Mouse (Mus musculus) midbrain, embryonic 12.5 days (tissue): ENCODE measurements around the gene Tbx20. TPM values are rescaled to one million over a fixed set of nuclear protein-coding genes. Genes with fewer than 3 reads are reported as not detected.

Experiments used
- ATAC-seq: fragments of 200-750 bp; cut with Nextera tagmentation; 2 replicates; pipeline ENCODE4 v1.8.0; 2017; ENCODE audit warnings: low read depth, moderate TSS enrichment, moderate library complexity; ENCODE audit not compliant: low FRiP score
- H3K27ac ChIP-seq: fragments of 300-500 bp; sonication (generic); replicated peaks from 2 replicates; pipeline ENCODE4 v1.5.1; 2016; ENCODE audit warnings: mild to moderate bottlenecking
- H3K27me3 ChIP-seq: fragments of 300-500 bp; sonication (generic); 2 replicates; pipeline ENCODE4 v1.6.1; 2016; ENCODE audit warnings: mild to moderate bottlenecking
- H3K36me3 ChIP-seq: fragments of 300-500 bp; sonication (generic); 2 replicates; pipeline ENCODE4 v1.6.1; 2016
- H3K4me1 ChIP-seq: fragments of 300-500 bp; sonication (generic); 2 replicates; pipeline ENCODE4 v1.6.1; 2016
- H3K4me2 ChIP-seq: fragments of 300-500 bp; sonication (generic); replicated peaks from 2 replicates; pipeline ENCODE4 v1.6.1; 2016; ENCODE audit warnings: mild to moderate bottlenecking, moderate library complexity
- H3K4me3 ChIP-seq: fragments of 300-500 bp; sonication (generic); 2 replicates; pipeline ENCODE4 v1.5.1; 2016; ENCODE audit warnings: mild to moderate bottlenecking
- H3K9ac ChIP-seq: fragments of 300-500 bp; sonication (generic); replicated peaks from 2 replicates; pipeline ENCODE4 v1.6.1; 2016; ENCODE audit warnings: mild to moderate bottlenecking, moderate library complexity
- H3K9me3 ChIP-seq: fragments of 300-500 bp; sonication (generic); 2 replicates; pipeline ENCODE4 v1.6.1; 2016; ENCODE audit warnings: mild to moderate bottlenecking
- WGBS: fragments of 180-500 bp; shearing (Covaris S2); methylation state at CpG from one replicate; pipeline ENCODE4 v1.1.7; 2016; 5-methylcytosine and 5-hydroxymethylcytosine counted together
- polyA plus RNA-seq: library from polyadenylated mRNA; unstranded; fragments of >200 nt; fragmentation: Nextera tagmentation; extraction: Ambion mirVana; gene quantifications from 2 replicates; pipeline ENCODE4 v1.2.1, GENCODE M21; 2016

Gene Tbx20
- polyA plus RNA-seq, 1 experiment from 2014 or later, result 0.14 TPM

GRCm38 (mm10) chr9:24776487-24776886, 2.4 kb upstream of the Tbx20 start:
- ATAC-seq, result no peak

GRCm38 (mm10) chr9:24775567-24775966, 1.5 kb upstream of the Tbx20 start:
- Histone ChIP-seq H3K4me2 (no peak overlapping the region), H3K27ac (no peak overlapping the region), H3K36me3 (no peaks in the 10 kb centered on the region), H3K27me3 (peaks cover 95% of the 10 kb centered on the region), H3K4me1 (peaks cover 29% of the 10 kb centered on the region), H3K4me3 (no peak overlapping the region), H3K9me3 (no peaks in the 10 kb centered on the region), H3K9ac (no peak overlapping the region)
- no peak for ATAC-seq
- whole genome bisulfite sequencing, result 5% methylated on average over 1 of the region's 1 CpGs

More at GRCm38 (mm10) chr9:24776487-24776886, 2.4 kb upstream of the Tbx20 start:
- H3K4me1 ChIP-seq, result peaks cover 33% of the 10 kb centered on the region
- WGBS, result 0% methylated on average over 9 of the region's 9 CpGs
- no peak overlapping the region for H3K27ac ChIP-seq
- no peak overlapping the region for H3K4me3 ChIP-seq
- H3K27me3 ChIP-seq, result peaks cover 95% of the 10 kb centered on the region
- H3K36me3 ChIP-seq, result no peaks in the 10 kb centered on the region
- no peak overlapping the region for H3K9ac ChIP-seq
- no peaks in the 10 kb centered on the region for H3K9me3 ChIP-seq
- no peak overlapping the region for H3K4me2 ChIP-seq

GRCm38 (mm10) chr9:24775001-24775400, 898 bp upstream of the Tbx20 start:
- no peak for ATAC-seq
- Histone ChIP-seq H3K9ac (no peak overlapping the region), H3K9me3 (no peaks in the 10 kb centered on the region), H3K4me3 (no peak overlapping the region), H3K4me2 (no peak overlapping the region), H3K36me3 (no peaks in the 10 kb centered on the region), H3K4me1 (peaks cover 33% of the 10 kb centered on the region), H3K27me3 (peaks cover 95% of the 10 kb centered on the region), H3K27ac (no peak overlapping the region)
- under 1% methylated on average over 9 of the region's 9 CpGs for WGBS

DNA sequence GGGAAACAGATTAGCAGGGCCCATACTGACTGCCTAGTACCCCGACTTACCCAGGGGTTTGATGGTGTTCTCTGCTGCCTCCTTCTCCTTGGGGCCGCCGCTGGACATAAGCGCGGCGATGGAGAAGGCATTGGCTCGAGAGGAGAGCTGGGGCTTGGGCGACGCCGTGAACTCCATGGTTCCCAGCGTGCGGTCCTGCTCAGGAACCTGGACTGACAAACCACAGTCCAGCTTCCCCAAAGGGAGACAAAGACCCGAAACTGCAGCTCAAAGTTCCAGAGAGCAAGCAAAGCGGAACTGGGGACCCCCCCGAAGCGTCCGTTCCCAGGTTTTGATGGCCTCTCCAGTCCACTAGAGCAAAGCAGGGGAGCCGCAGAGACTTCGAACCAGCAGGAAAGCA, 434 bp downstream of the Tbx20 start:
- no peak overlapping the region for H3K9ac ChIP-seq
- H3K4me3 ChIP-seq, result peak overlapping the region; percentile 32
- no peak overlapping the region for H3K27ac ChIP-seq
- no peaks in the 10 kb centered on the region for H3K9me3 ChIP-seq
- H3K27me3 ChIP-seq, result peaks cover 92% of the 10 kb centered on the region
- no peak for ATAC-seq
- H3K4me2 ChIP-seq, result peak overlapping the region; percentile 48
- peaks cover 33% of the 10 kb centered on the region for H3K4me1 ChIP-seq
- no peaks in the 10 kb centered on the region for H3K36me3 ChIP-seq
- WGBS, result 0% methylated on average over 19 of the region's 19 CpGs

GRCm38 (mm10) chr9:24773171-24773570, 932 bp downstream of the Tbx20 start:
- no peak overlapping the region for H3K27ac ChIP-seq
- H3K9ac ChIP-seq, result no peak overlapping the region
- WGBS, result 2% methylated on average over 9 of the region's 9 CpGs
- no peak overlapping the region for H3K4me3 ChIP-seq
- peaks cover 33% of the 10 kb centered on the region for H3K4me1 ChIP-seq
- no peaks in the 10 kb centered on the region for H3K36me3 ChIP-seq
- H3K9me3 ChIP-seq, result no peaks in the 10 kb centered on the region
- no peak for ATAC-seq
- H3K27me3 ChIP-seq, result peaks cover 92% of the 10 kb centered on the region
- H3K4me2 ChIP-seq, result peak overlapping the region; percentile 48; the same call in 1 of the 2 replicates

GRCm38 (mm10) chr9:24772431-24773120, 1.5 kb downstream of the Tbx20 start:
- 6% methylated on average over 9 of the region's 9 CpGs for WGBS
- ATAC-seq, result no peak
- no peak overlapping the region for H3K4me2 ChIP-seq
- H3K4me3 ChIP-seq, result no peak overlapping the region
- H3K9me3 ChIP-seq, result no peaks in the 10 kb centered on the region
- H3K4me1 ChIP-seq, result peaks cover 27% of the 10 kb centered on the region
- peaks cover 91% of the 10 kb centered on the region for H3K27me3 ChIP-seq
- H3K36me3 ChIP-seq, result no peaks in the 10 kb centered on the region
- H3K9ac ChIP-seq, result no peak overlapping the region
- H3K27ac ChIP-seq, result no peak overlapping the region

GRCm38 (mm10) chr9:24771713-24772112, 2.4 kb downstream of the Tbx20 start:
- Histone ChIP-seq H3K9me3 (no peaks in the 10 kb centered on the region), H3K4me1 (peaks cover 22% of the 10 kb centered on the region), H3K4me3 (no peak overlapping the region), H3K9ac (no peak overlapping the region), H3K4me2 (no peak overlapping the region), H3K27me3 (peaks cover 87% of the 10 kb centered on the region), H3K27ac (no peak overlapping the region), H3K36me3 (no peaks in the 10 kb centered on the region)
- ATAC-seq, result no peak
- 13% methylated on average over 4 of the region's 4 CpGs for WGBS

GRCm38 (mm10) chr9:24770941-24771405, 3.1 kb downstream of the Tbx20 start:
- H3K4me2 ChIP-seq, result no peak overlapping the region
- 8% methylated on average over 8 of the region's 8 CpGs for WGBS
- H3K36me3 ChIP-seq, result no peaks in the 10 kb centered on the region
- H3K27me3 ChIP-seq, result peaks cover 84% of the 10 kb centered on the region
- H3K27ac ChIP-seq, result no peak overlapping the region
- no peak overlapping the region for H3K9ac ChIP-seq
- ATAC-seq, result no peak
- peaks cover 20% of the 10 kb centered on the region for H3K4me1 ChIP-seq
- no peaks in the 10 kb centered on the region for H3K9me3 ChIP-seq
- no peak overlapping the region for H3K4me3 ChIP-seq

GRCm38 (mm10) chr9:24770149-24770940, 3.8 kb downstream of the Tbx20 start:
- Histone ChIP-seq H3K4me2 (peak overlapping the region; percentile 19), H3K36me3 (no peaks in the 10 kb centered on the region), H3K9ac (no peak overlapping the region), H3K27ac (no peak overlapping the region), H3K9me3 (no peaks in the 10 kb centered on the region), H3K4me1 (peaks cover 20% of the 10 kb centered on the region), H3K4me3 (peak overlapping the region; percentile 20), H3K27me3 (peaks cover 84% of the 10 kb centered on the region)
- ATAC-seq, result no peak
- WGBS, result under 1% methylated on average over 41 of the region's 41 CpGs

- Histone ChIP-seq H3K4me1 (peaks cover 19% of the 10 kb centered on the region), H3K36me3 (no peaks in the 10 kb centered on the region), H3K27me3 (peaks cover 82% of the 10 kb centered on the region), H3K27ac (no peak overlapping the region), H3K4me2 (no peak overlapping the region), H3K9me3 (no peaks in the 10 kb centered on the region), H3K4me3 (no peak overlapping the region), H3K9ac (no peak overlapping the region)
- ATAC-seq, result no peak
- WGBS, result 2% methylated on average over 9 of the region's 9 CpGs
These were observed 4.5 kb downstream of the Tbx20 start for GRCm38 (mm10) chr9:24769611-24770010.

GRCm38 (mm10) chr9:24767056-24767455, 7.0 kb downstream of the Tbx20 start:
- Histone ChIP-seq H3K4me1 (peaks cover 9% of the 10 kb centered on the region), H3K36me3 (no peaks in the 10 kb centered on the region), H3K27me3 (peaks cover 62% of the 10 kb centered on the region), H3K27ac (no peak overlapping the region), H3K4me2 (no peak overlapping the region), H3K4me3 (no peak overlapping the region), H3K9ac (no peak overlapping the region), H3K9me3 (no peaks in the 10 kb centered on the region)
- no peak for ATAC-seq
- 40% methylated on average over 3 of the region's 3 CpGs for WGBS

- peaks cover 47% of the 10 kb centered on the region for H3K27me3 ChIP-seq
- H3K9me3 ChIP-seq, result no peaks in the 10 kb centered on the region
- ATAC-seq, result no peak
- no peaks in the 10 kb centered on the region for H3K36me3 ChIP-seq
- no peak overlapping the region for H3K4me3 ChIP-seq
- peaks cover 6% of the 10 kb centered on the region for H3K4me1 ChIP-seq
- no peak overlapping the region for H3K4me2 ChIP-seq
- 50% methylated on average over 4 of the region's 4 CpGs for WGBS
- no peak overlapping the region for H3K27ac ChIP-seq
- H3K9ac ChIP-seq, result no peak overlapping the region
These were observed 8.5 kb downstream of the Tbx20 start for GRCm38 (mm10) chr9:24765572-24765971.
